Mouse (Mus musculus) lung, adult 18-20 months (tissue): ENCODE measurements around the gene 9430038I01Rik.
A peak's percentile ranks its signal among the peaks of the same experiment; 100 is the strongest.

Experiments used
- DNase-seq, 2 experiments: peaks; one replicate each; pipeline ENCODE4 v3.0.0; 2022; ENCODE audit warnings: mixed read lengths in 2 of 2

The 9430038I01Rik gene

GRCm38 (mm10) chr7:137365056-137365455 lies 45.5 kb downstream of the 9430038I01Rik start:
- no peak for DNase-seq

GRCm38 (mm10) chr7:137364571-137364970 lies 46.0 kb downstream of the 9430038I01Rik start:
- no peak for DNase-seq

- peak in 1 of 2 experiments; percentile 2 for DNase-seq
Measured at GRCm38 (mm10) chr7:137346860-137347259, 63.7 kb downstream of the 9430038I01Rik start.

GRCm38 (mm10) chr7:137346068-137346467 lies 64.5 kb downstream of the 9430038I01Rik start:
- peak in 1 of 2 experiments; percentile 11 for DNase-seq

GRCm38 (mm10) chr7:137333951-137334350 lies 76.6 kb downstream of the 9430038I01Rik start:
- no peak for DNase-seq
